Mouse (Mus musculus) left cerebral cortex, postnatal 10 days (tissue): ENCODE data around the gene Upf3b. TPM values are rescaled to one million over a fixed set of nuclear protein-coding genes. Genes with fewer than 3 reads are reported as not detected.
"Not testable (repeated sequence)": the region's sequence is repeated elsewhere in the genome, so short reads cannot be mapped to it uniquely, and the experiment has no call there.

ENCODE experiments used
- DNase-seq, 2 experiments: peaks; one replicate each; pipeline ENCODE4 v3.0.0; 2021 to 2022; ENCODE audit warnings: low spot score in 2 of 2, mixed read lengths in 1 of 2; ENCODE audit errors: extremely low spot score in 1 of 2
- intact Hi-C: fragments of 180-260 bp; cut with DNase I; formaldehyde crosslinking; loops from one replicate; pipeline ENCODE4 v1.15.1; 2025
- total RNA-seq, 2 experiments: library from RNA; stranded (reverse); gene quantifications; 2 replicates each; pipeline ENCODE4 v1.2.3; 2021

Upf3b gene
- total RNA-seq, 2 experiments from 2014 or later, result 17.0 to 18.4 TPM

- intact Hi-C loops, result no loop called here
- DNase-seq, result peak in 1 of 2 experiments; percentile 25
Observed at GRCm38 (mm10) chrX:37084318-37084926, 25.7 kb downstream of the Upf3b start.

- no peak for DNase-seq
Observed at GRCm38 (mm10) chrX:37081194-37081593, 28.9 kb downstream of the Upf3b start.

GRCm38 (mm10) chrX:37080345-37080744 is 29.8 kb downstream of the Upf3b start:
- intact Hi-C loops, DNase-seq: not testable (repeated sequence)

More at GRCm38 (mm10) chrX:37081194-37081593, 28.9 kb downstream of the Upf3b start:
- intact Hi-C loops, result no loop called here

- intact Hi-C loops, result loop anchor here (10.0 kb wide), 2 partner anchors 262 to 552 kb away; no protein-coding TSS in a partner anchor
- DNase-seq, result no peak
Observed at GRCm38 (mm10) chrX:37076651-37077050, 33.5 kb downstream of the Upf3b start.

- intact Hi-C loops, result loop anchor here (10.0 kb wide), 2 partner anchors 260 to 550 kb away; no protein-coding TSS in a partner anchor
- DNase-seq, result peak in 1 of 2 experiments; percentile 29
Observed at GRCm38 (mm10) chrX:37074262-37074892, 35.7 kb downstream of the Upf3b start.

GRCm38 (mm10) chrX:37068766-37069165 is 41.4 kb downstream of the Upf3b start:
- DNase-seq, result no peak
- intact Hi-C loops, result no loop called here

GRCm38 (mm10) chrX:37067299-37067698 is 42.8 kb downstream of the Upf3b start:
- intact Hi-C loops, result no loop called here
- DNase-seq, result no peak

- DNase-seq, result no peak
- intact Hi-C loops, result no loop called here
Observed at GRCm38 (mm10) chrX:37063902-37064301, 46.2 kb downstream of the Upf3b start.

- intact Hi-C loops, result loop anchor here (10.0 kb wide), 1 partner anchor 214 kb away; no protein-coding TSS in a partner anchor
- peak in 1 of 2 experiments; percentile 21 for DNase-seq
Observed at GRCm38 (mm10) chrX:37048890-37049823, 61.0 kb downstream of the Upf3b start.

GRCm38 (mm10) chrX:37048066-37048889 is 61.8 kb downstream of the Upf3b start, which contains the start of gene Sowahd:
Sowahd (plus strand) TSS chrX:37048845.
- intact Hi-C loops, result loop anchor here (10.0 kb wide), 1 partner anchor 213 kb away; no protein-coding TSS in a partner anchor
- DNase-seq, result peak in 1 of 2 experiments; percentile 17

GRCm38 (mm10) chrX:37042726-37043125 is 67.4 kb downstream of the Upf3b start:
- DNase-seq, result peak; percentile 31 to 36
- intact Hi-C loops, result loop anchor here (5.0 to 10.0 kb wide), 2 partner anchors 110 to 208 kb away; no protein-coding TSS in a partner anchor

Other genes starting within 250 kb of the Upf3b start
- gene Ube2a, start 236.4 kb downstream of the Upf3b start, total RNA-seq, result 10 to 100 TPM; 61.7 to 63.9 TPM
- gene C330007P06Rik, start 236.2 kb downstream of the Upf3b start, total RNA-seq, result 10 to 100 TPM; 30.2 to 32.3 TPM
- 10 to 100 TPM; 30.8 to 31.0 TPM for gene Nkrf, start 207.4 kb downstream of the Upf3b start, total RNA-seq
- 10 to 100 TPM; 90.7 to 91.8 TPM for gene Sept6, start 118.5 kb downstream of the Upf3b start, total RNA-seq
- not detected for gene Sowahd, start 61.5 kb downstream of the Upf3b start, total RNA-seq
- gene Rpl39, start 24.9 kb downstream of the Upf3b start, total RNA-seq, result 100 to 1,000 TPM; 416 to 428 TPM
- 10 to 100 TPM; 15.7 to 21.9 TPM for gene Nkap, start 16.5 kb upstream of the Upf3b start, total RNA-seq
- not detected for gene Akap14, start 58.5 kb upstream of the Upf3b start, total RNA-seq
- 100 to 1,000 TPM; 225 to 235 TPM for gene Ndufa1, start 80.8 kb upstream of the Upf3b start, total RNA-seq
- gene Rnf113a1, start 80.9 kb upstream of the Upf3b start, total RNA-seq, result 1 to 10 TPM; 8.2 to 8.4 TPM
- not detected for gene Gm9, start 100.7 kb upstream of the Upf3b start, total RNA-seq
- gene Rhox1, start 111.9 kb upstream of the Upf3b start, total RNA-seq, result not detected
- not detected for gene Rhox2a, start 134.7 kb upstream of the Upf3b start, total RNA-seq
- gene Rhox3a, start 139.6 kb upstream of the Upf3b start, total RNA-seq, result not detected
- not detected for gene Rhox4a, start 155.0 kb upstream of the Upf3b start, total RNA-seq